Comparison of ENCODE assay signal across 21 mouse cellular contexts in the genomic region with DNA sequence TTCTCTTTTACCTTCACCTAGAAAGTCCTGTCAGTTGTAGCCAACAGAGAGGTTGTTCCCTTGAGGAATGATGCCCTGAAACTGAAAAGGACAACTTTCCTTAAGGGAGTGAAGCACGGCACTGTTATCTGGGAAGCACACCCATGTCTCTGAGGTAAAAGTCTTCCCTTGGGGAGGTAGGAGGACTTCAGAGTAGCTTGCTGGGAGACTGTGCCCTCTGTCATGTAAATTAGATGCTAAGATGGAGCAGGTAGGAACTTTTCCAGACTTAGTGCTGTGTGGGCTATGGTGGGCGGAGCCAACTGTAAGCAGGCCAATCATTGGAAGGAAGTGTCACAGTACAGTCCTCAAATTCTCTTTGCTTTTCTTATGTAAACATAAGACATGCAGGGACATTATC.
"Had no signal": no experiment of that assay in that cellular context is flagged by ENCODE, and none has a peak within 500 bp of the region (broad histone marks: within the 10 kb centered on the region; RNA-seq: fewer than 3 reads in every experiment).

No protein-coding gene starts in this region.

- H3K9ac ChIP-seq: limb, embryonic 12.5 days; limb, embryonic 15.5 days; liver, embryonic 14.5 days; liver, postnatal 0 days; lung, embryonic 14.5 days; midbrain, embryonic 12.5 days; midbrain, embryonic 15.5 days; neural tube, embryonic 12.5 days; neural tube, embryonic 15.5 days; stomach, embryonic 15.5 days had no signal

- H3K36me3 ChIP-seq: limb, embryonic 12.5 days; limb, embryonic 15.5 days; midbrain, embryonic 12.5 days; midbrain, embryonic 15.5 days; neural tube, embryonic 12.5 days; neural tube, embryonic 15.5 days; stomach, embryonic 15.5 days had no signal

- H3K4me3 ChIP-seq: limb, embryonic 12.5 days; limb, embryonic 15.5 days; midbrain, embryonic 12.5 days; midbrain, embryonic 15.5 days; neural tube, embryonic 12.5 days; neural tube, embryonic 15.5 days; stomach, embryonic 15.5 days had no signal

- H3K9me3 ChIP-seq: limb, embryonic 12.5 days; limb, embryonic 15.5 days; midbrain, embryonic 12.5 days; midbrain, embryonic 15.5 days; neural tube, embryonic 12.5 days; neural tube, embryonic 15.5 days; stomach, embryonic 15.5 days had no signal

- H3K27ac ChIP-seq: limb, embryonic 12.5 days; limb, embryonic 15.5 days; liver, embryonic 14.5 days; macrophage; midbrain, embryonic 12.5 days; midbrain, embryonic 15.5 days; neural tube, embryonic 12.5 days; neural tube, embryonic 15.5 days; stomach, embryonic 15.5 days had no signal

- ATAC-seq: liver, postnatal 0 days; lung, postnatal 0 days; midbrain, embryonic 15.5 days had no signal

- H3K4me1 ChIP-seq: limb, embryonic 15.5 days; midbrain, embryonic 12.5 days; midbrain, embryonic 15.5 days; neural tube, embryonic 12.5 days; neural tube, embryonic 15.5 days had no signal

- DNase-seq: kidney, postnatal 14 days; kidney, postnatal 4 days; left cerebral cortex, postnatal 4 days; liver, postnatal 0 days; lung, embryonic 14.5 days; right cerebral cortex, adult 18-20 months; right cerebral cortex, postnatal 14 days; right cerebral cortex, postnatal 4 days; spleen, adult 18-20 months; thymus, adult 18-20 months; thymus, postnatal 36 days had no signal
